In genomic region chr6:7843726-7844411, GRCm38 (mm10) we compare ENCODE assay signal across 8 mouse cellular contexts. TPM values are rescaled to one million over a fixed set of nuclear protein-coding genes. Genes with fewer than 3 reads are reported as not detected.
A peak's percentile ranks its signal among the peaks of the same experiment; 100 is the strongest.
DNase-seq lines count a peak whose midpoint lies in the region; ATAC-seq lines count a peak whose summit lies in the region.

No protein-coding gene starts in this region.

- peak overlapping the region; percentile 26 for H3K4me2 ChIP-seq in kidney, embryonic 14.5 days (replicated peaks; ENCODE audit: low read depth, low read length)
- 0 out of 2 replicates have a peak overlapping the region, but pooled peaks have one; percentile 1 for H3K4me2 ChIP-seq in hindbrain, embryonic 11.5 days (replicated peaks; ENCODE audit: low read depth, low read length)

- H3K36me3 ChIP-seq in kidney, embryonic 14.5 days (ENCODE audit: control insufficient read depth, insufficient read depth, low read length): no peaks in the 10 kb centered on the region
- no peaks in the 10 kb centered on the region for H3K36me3 ChIP-seq in hindbrain, embryonic 11.5 days (ENCODE audit: control insufficient read depth, insufficient read depth, low read length)

- no peaks in the 10 kb centered on the region for H3K27me3 ChIP-seq in kidney, embryonic 14.5 days (ENCODE audit: control insufficient read depth, insufficient read depth, low read length)
- H3K27me3 ChIP-seq in hindbrain, embryonic 11.5 days (ENCODE audit: control insufficient read depth, insufficient read depth, low read length): no peaks in the 10 kb centered on the region

- H3K27ac ChIP-seq in kidney, embryonic 14.5 days (ENCODE audit: low read depth, low read length): no peak overlapping the region
- H3K27ac ChIP-seq in brown adipose tissue, adult 24 weeks (replicated peaks; ENCODE audit: low read depth, low read length): 0 out of 2 replicates have a peak overlapping the region, but pooled peaks have one; percentile 31
- H3K27ac ChIP-seq in hindbrain, embryonic 11.5 days (ENCODE audit: low read depth, low read length): no peak overlapping the region

- peaks cover 4% of the 10 kb centered on the region; the same call in 1 of the 2 replicates for H3K4me1 ChIP-seq in kidney, embryonic 14.5 days (ENCODE audit: control insufficient read depth, insufficient read depth, low read length)
- H3K4me1 ChIP-seq in brown adipose tissue, adult 24 weeks (ENCODE audit: control insufficient read depth, insufficient read depth, insufficient read length, low read length): peaks cover 18% of the 10 kb centered on the region
- H3K4me1 ChIP-seq in hindbrain, embryonic 11.5 days (replicated peaks; ENCODE audit: control insufficient read depth, insufficient read depth, low read length): no peaks in the 10 kb centered on the region

- no peak overlapping the region for H3K9ac ChIP-seq in kidney, embryonic 14.5 days (ENCODE audit: low read depth, low read length)
- no peak overlapping the region for H3K9ac ChIP-seq in hindbrain, embryonic 11.5 days (ENCODE audit: low read depth, low read length)

- H3K9me3 ChIP-seq in kidney, embryonic 14.5 days (ENCODE audit: control insufficient read depth, low read length): no peaks in the 10 kb centered on the region
- H3K9me3 ChIP-seq in hindbrain, embryonic 11.5 days (ENCODE audit: control insufficient read depth, low read length): no peaks in the 10 kb centered on the region

- H3K4me3 ChIP-seq in kidney, embryonic 14.5 days (ENCODE audit: low read length): peak overlapping the region; percentile 82
- peak overlapping the region; percentile 98 for H3K4me3 ChIP-seq in brown adipose tissue, adult 24 weeks (ENCODE audit: insufficient read depth, low read depth, low read length)
- H3K4me3 ChIP-seq in hindbrain, embryonic 11.5 days (ENCODE audit: low read depth, low read length): peak overlapping the region; percentile 79; the same call in 1 of the 2 replicates

- ATAC-seq in kidney, embryonic 14.5 days (ENCODE audit: low FRiP score, low TSS enrichment): peak; percentile 4
- peak; percentile 7; the same call in 1 of the 2 replicates for ATAC-seq in hindbrain, embryonic 11.5 days (ENCODE audit: low FRiP score)
- no peak for ATAC-seq in granulocyte monocyte progenitor cell, adult 5-6 weeks (replicated peaks; ENCODE audit: poor library complexity, severe bottlenecking)

- 66% methylated on average over 10 of the region's 10 CpGs for WGBS in kidney, embryonic 14.5 days
- 64% methylated on average over 10 of the region's 10 CpGs for whole genome bisulfite sequencing in hindbrain, embryonic 11.5 days

- DNase-seq in kidney, postnatal 25 days: no peak
- no peak for DNase-seq in hindbrain, embryonic 11.5 days (ENCODE audit: low spot score)
- peak; percentile 8 for DNase-seq in lung, postnatal 10 days
- DNase-seq in thymus, adult 18-20 months: peak; percentile 75 to 89
- no peak for DNase-seq in layer of hippocampus, postnatal 10 days (ENCODE audit: low spot score in 2 of 2)

RNA-seq across cellular contexts. Expression of gene C1galt1, which starts 0.8 kb away (rescaled TPM):
- polyA plus RNA-seq in kidney, embryonic 14.5 days (2014; fragmentation: Nextera tagmentation; extraction: Ambion mirVana): 4.2 and 5.3 TPM in 2 replicates
- 12.7 and 13.4 TPM in 2 replicates for polyA plus RNA-seq in brown adipose tissue, adult 24 weeks (2012; ENCODE audit: insufficient read depth, insufficient read length, missing spikeins)
- polyA plus RNA-seq in hindbrain, embryonic 11.5 days (2014; fragmentation: Nextera tagmentation; extraction: Ambion mirVana): 3.1 and 4.1 TPM in 2 replicates
- total RNA-seq in granulocyte monocyte progenitor cell, adult 5-6 weeks (2014; fragmentation: Nextera tagmentation): 18.5 and 18.9 TPM in 2 replicates
- total RNA-seq in granulocyte monocyte progenitor cell, adult 5-6 weeks (2017): 16.6 and 20.2 TPM in 2 replicates
- total RNA-seq in layer of hippocampus, postnatal 10 days (2021): 10 to 100 TPM; 12.8 to 13.2 TPM

Comparison
In these comparisons a context has a peak if more than half of its experiments do, and no peak if none do; other contexts are left out.
1. DNase-seq: peak in lung, postnatal 10 days (single experiment) and thymus, adult 18-20 months (2 of 2); none in kidney, postnatal 25 days (0 of 2), hindbrain, embryonic 11.5 days (single experiment) and layer of hippocampus, postnatal 10 days (0 of 2).
2. Peak in every context shown above with its lines, with median percentiles within 50 percentile points of each other: H3K4me3 ChIP-seq.